Mouse (Mus musculus): ENCODE results near the gene Yipf3. TPM values are rescaled to one million over a fixed set of nuclear protein-coding genes. Genes with fewer than 3 reads are reported as not detected.
A peak's percentile ranks its signal among the peaks of the same experiment; 100 is the strongest.

Yipf3 gene
- polyA plus RNA-seq (2015; fragmentation: Nextera tagmentation; extraction: Ambion mirVana): 88.9 and 99.6 TPM in 2 replicates

DNA sequence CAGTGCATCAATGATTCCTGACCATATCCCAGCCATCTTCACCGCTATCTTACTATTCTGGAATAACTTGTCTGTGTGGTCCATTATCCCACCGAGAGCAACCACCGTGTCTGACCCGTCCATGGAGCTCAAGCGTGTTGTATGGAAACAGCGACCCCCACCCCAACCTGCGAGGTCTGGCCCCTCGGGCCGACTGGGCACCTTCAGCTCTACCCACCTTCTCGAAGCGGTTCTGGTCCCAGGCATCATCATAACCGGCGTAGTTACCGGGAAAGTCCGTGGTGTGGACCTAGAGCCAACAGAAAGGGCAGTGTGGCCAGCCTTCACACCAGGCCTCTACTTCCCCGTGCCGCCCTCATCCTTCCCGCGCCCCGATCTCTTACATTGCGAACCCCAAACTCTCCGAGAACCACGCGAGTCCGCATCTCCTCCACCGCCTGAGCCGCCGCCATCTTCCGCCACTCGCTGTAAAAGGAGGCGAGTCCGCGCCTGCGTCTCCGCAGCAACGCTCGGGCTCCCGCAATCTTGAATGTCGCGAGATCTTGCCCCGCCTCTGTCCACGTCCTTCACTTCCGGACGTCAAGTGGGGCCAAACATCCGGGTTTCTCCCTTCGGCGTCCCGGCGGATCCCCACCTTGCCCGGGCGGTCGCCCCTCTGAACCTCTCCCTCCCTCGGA is at the start of gene Yipf3, which contains the start of gene Polr1c:
Gene Yipf3 (plus strand): TSS at position 569 of the 677 bp plus-strand sequence.
Gene Polr1c (minus strand): TSS at position 543 of the 677 bp plus-strand sequence.
- Histone ChIP-seq H3K9me3 (no peaks in the 10 kb centered on the region), H3K4me2 (peak within 1 kb of the TSS; percentile 83), H3K4me3 (peak within 1 kb of the TSS; percentile 75), H3K9ac (peak within 1 kb of the TSS; percentile 86), H3K36me3 (peaks cover 58% of the 10 kb centered on the region), H3K27ac (replicated peaks) (peak within 1 kb of the TSS; percentile 81), H3K4me1 (replicated peaks) (peaks cover 23% of the 10 kb centered on the region), H3K27me3 (no peaks in the 10 kb centered on the region)
- WGBS: under 1% methylated on average over 53 of the region's 53 CpGs
- ATAC-seq (ENCODE audit: low FRiP score, low read depth): peak; percentile 94

DNA sequence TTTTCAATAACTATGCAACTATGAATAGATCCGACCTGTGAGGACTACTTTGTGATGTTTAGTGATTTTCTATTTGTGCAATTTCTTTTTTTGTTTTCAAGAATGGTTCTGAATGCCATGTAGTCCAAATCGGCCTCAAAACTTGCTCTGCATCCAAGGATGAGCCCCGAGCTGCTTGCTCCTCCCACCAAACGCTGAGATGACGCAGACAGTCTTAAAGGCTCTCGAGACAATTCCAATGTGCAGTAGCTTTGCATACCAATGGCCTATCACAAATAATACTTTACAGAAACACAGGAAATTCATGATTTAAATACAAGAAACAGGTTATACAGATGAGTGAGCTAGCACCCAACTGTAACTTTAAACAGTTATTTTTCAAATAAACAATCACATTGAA is 46.7 kb upstream of the Yipf3 start:
- Histone ChIP-seq H3K27me3 (no peaks in the 10 kb centered on the region), H3K4me3 (peak overlapping the region; percentile 83; the same call in 1 of the 2 replicates), H3K36me3 (peaks cover 29% of the 10 kb centered on the region), H3K27ac (replicated peaks) (no peak overlapping the region), H3K9me3 (no peaks in the 10 kb centered on the region), H3K4me1 (replicated peaks) (peaks cover 42% of the 10 kb centered on the region), H3K4me2 (peak overlapping the region; percentile 88), H3K9ac (no peak overlapping the region)
- WGBS: 56% methylated on average over 6 of the region's 6 CpGs
- ATAC-seq (ENCODE audit: low FRiP score, low read depth): no peak

DNA sequence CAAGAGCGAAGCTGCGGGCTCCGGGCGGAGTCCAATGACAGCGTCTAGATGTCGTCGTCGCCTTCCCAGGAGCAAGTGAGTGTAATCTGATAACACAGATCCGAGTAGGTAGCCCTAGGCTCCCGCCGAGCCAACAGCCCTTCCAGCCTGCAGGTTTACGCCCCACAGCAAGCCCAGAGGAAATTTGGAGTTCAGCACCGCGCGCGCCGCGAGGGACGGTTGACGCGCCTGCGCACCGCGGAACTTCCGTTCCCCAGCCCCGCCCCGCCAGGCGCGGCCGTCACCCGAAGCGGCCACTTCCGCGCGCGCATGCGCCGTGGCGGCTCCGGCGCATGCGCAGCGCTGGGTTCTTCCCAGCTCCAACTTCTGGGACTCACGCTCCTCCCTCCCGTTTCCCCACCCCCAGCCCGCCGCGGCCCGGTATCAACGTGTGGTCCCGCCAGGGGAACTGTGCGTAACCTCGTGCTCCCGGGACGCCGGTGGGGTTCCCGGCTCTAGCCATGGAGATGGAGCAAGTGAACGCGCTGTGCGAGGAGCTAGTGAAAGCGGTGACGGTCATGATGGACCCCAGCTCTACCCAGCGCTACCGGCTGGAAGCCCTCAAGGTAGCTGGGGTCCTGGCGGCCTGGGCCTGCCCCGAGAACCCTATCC is 45.3 kb upstream of the Yipf3 start, which contains the start of the genes Polh and Xpo5:
Gene Polh (minus strand): TSS at position 225 of the 651 bp plus-strand sequence.
Gene Xpo5 (plus strand): TSS at position 362 of the 651 bp plus-strand sequence.
- ATAC-seq (ENCODE audit: low FRiP score, low read depth): peak; percentile 96
- peak within 1 kb of the TSS; percentile 72 for H3K9ac ChIP-seq
- no peaks in the 10 kb centered on the region for H3K27me3 ChIP-seq
- H3K36me3 ChIP-seq: peaks cover 29% of the 10 kb centered on the region
- WGBS: under 1% methylated on average over 62 of the region's 66 CpGs
- peak within 1 kb of the TSS; percentile 83 for H3K27ac ChIP-seq (replicated peaks)
- H3K4me2 ChIP-seq: peak within 1 kb of the TSS; percentile 88
- peaks cover 42% of the 10 kb centered on the region for H3K4me1 ChIP-seq (replicated peaks)
- H3K4me3 ChIP-seq: peak within 1 kb of the TSS; percentile 83
- H3K9me3 ChIP-seq: no peaks in the 10 kb centered on the region

DNA sequence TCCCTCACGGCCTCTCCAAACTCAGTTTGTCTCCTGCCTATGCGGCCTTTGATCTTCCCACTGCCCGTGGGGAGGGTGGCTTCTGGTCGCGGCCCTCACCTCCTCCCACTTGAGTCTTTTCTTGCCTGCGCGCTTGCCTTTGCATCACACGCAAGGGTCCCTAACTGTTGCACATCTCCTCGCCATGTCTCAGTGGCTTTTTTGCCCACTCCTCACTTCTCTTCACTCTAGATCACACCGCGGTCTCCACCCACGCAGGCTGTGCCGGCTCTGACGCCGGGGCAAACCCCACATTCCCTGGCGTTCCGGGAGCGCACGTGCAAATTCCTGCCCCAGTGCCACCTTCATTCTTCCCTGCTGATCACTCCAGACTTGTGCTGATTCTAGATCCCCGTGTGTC is 44.8 kb upstream of the Yipf3 start:
- H3K9ac ChIP-seq: peak overlapping the region; percentile 72
- H3K27ac ChIP-seq (replicated peaks): peak overlapping the region; percentile 77
- peak overlapping the region; percentile 88 for H3K4me2 ChIP-seq
- H3K36me3 ChIP-seq: peaks cover 29% of the 10 kb centered on the region
- H3K27me3 ChIP-seq: no peaks in the 10 kb centered on the region
- H3K4me3 ChIP-seq: peak overlapping the region; percentile 83
- H3K9me3 ChIP-seq: no peaks in the 10 kb centered on the region
- peaks cover 42% of the 10 kb centered on the region for H3K4me1 ChIP-seq (replicated peaks)
- under 1% methylated on average over 20 of the region's 20 CpGs for WGBS
- peak; percentile 49; the same call in 1 of the 2 replicates for ATAC-seq (ENCODE audit: low FRiP score, low read depth)

GRCm38 (mm10) chr17:46206676-46207075 is 41.2 kb upstream of the Yipf3 start:
- Histone ChIP-seq H3K27ac (replicated peaks) (no peak overlapping the region), H3K36me3 (peaks cover 54% of the 10 kb centered on the region), H3K9ac (no peak overlapping the region), H3K4me1 (replicated peaks) (peaks cover 22% of the 10 kb centered on the region), H3K4me2 (no peak overlapping the region), H3K27me3 (no peaks in the 10 kb centered on the region), H3K4me3 (no peak overlapping the region), H3K9me3 (no peaks in the 10 kb centered on the region)
- no peak for ATAC-seq (ENCODE audit: low FRiP score, low read depth)

- 97% methylated on average over 3 of the region's 3 CpGs for WGBS
- Histone ChIP-seq H3K27me3 (no peaks in the 10 kb centered on the region), H3K4me2 (no peak overlapping the region), H3K27ac (replicated peaks) (no peak overlapping the region), H3K36me3 (peaks cover 85% of the 10 kb centered on the region), H3K9ac (no peak overlapping the region), H3K9me3 (no peaks in the 10 kb centered on the region), H3K4me3 (no peak overlapping the region), H3K4me1 (replicated peaks) (no peaks in the 10 kb centered on the region)
- no peak for ATAC-seq (ENCODE audit: low FRiP score, low read depth)
These were observed 37.3 kb upstream of the Yipf3 start for GRCm38 (mm10) chr17:46210550-46210949.

- no peak overlapping the region for H3K4me2 ChIP-seq
- no peak for ATAC-seq (ENCODE audit: low FRiP score, low read depth)
- no peaks in the 10 kb centered on the region for H3K9me3 ChIP-seq
- H3K4me3 ChIP-seq: no peak overlapping the region
- no peaks in the 10 kb centered on the region for H3K4me1 ChIP-seq (replicated peaks)
- no peak overlapping the region for H3K9ac ChIP-seq
- peaks cover 93% of the 10 kb centered on the region for H3K36me3 ChIP-seq
- H3K27ac ChIP-seq (replicated peaks): no peak overlapping the region
- no peaks in the 10 kb centered on the region for H3K27me3 ChIP-seq
- 98% methylated on average over 3 of the region's 3 CpGs for WGBS
These were observed 26.3 kb upstream of the Yipf3 start for GRCm38 (mm10) chr17:46221601-46222000.

DNA sequence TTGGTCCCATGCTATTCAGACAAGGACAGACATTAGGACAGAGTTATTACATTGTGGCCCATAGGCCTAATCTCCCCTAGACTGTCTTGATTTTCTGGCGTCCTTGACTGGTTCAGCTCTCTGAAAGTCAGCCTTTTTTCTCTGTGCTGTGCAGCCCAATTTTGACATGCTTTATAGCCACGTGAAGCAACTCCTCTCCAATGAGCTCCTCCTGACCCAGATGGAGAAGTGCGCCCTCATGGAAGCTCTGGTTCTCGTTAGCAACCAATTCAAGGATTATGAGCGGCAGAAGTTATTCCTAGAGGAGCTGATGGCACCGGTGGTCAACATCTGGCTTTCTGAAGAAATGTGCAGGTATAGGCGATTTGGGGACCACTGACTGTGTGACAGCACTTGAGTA is 20.3 kb upstream of the Yipf3 start:
- Histone ChIP-seq H3K36me3 (peaks cover 90% of the 10 kb centered on the region), H3K4me1 (replicated peaks) (no peaks in the 10 kb centered on the region), H3K4me2 (no peak overlapping the region), H3K9ac (no peak overlapping the region), H3K27me3 (no peaks in the 10 kb centered on the region), H3K9me3 (no peaks in the 10 kb centered on the region), H3K27ac (replicated peaks) (no peak overlapping the region), H3K4me3 (no peak overlapping the region)
- WGBS: 93% methylated on average over 7 of the region's 7 CpGs
- ATAC-seq (ENCODE audit: low FRiP score, low read depth): no peak

- H3K9me3 ChIP-seq: no peaks in the 10 kb centered on the region
- H3K9ac ChIP-seq: no peak overlapping the region
- no peaks in the 10 kb centered on the region for H3K27me3 ChIP-seq
- no peak for ATAC-seq (ENCODE audit: low FRiP score, low read depth)
- H3K4me3 ChIP-seq: no peak overlapping the region
- H3K36me3 ChIP-seq: peaks cover 71% of the 10 kb centered on the region
- no peak overlapping the region for H3K27ac ChIP-seq (replicated peaks)
- no peaks in the 10 kb centered on the region for H3K4me1 ChIP-seq (replicated peaks)
- H3K4me2 ChIP-seq: no peak overlapping the region
- WGBS: 84% methylated on average over 1 of the region's 1 CpGs
These were observed 11.8 kb upstream of the Yipf3 start for GRCm38 (mm10) chr17:46236067-46236466.

DNA sequence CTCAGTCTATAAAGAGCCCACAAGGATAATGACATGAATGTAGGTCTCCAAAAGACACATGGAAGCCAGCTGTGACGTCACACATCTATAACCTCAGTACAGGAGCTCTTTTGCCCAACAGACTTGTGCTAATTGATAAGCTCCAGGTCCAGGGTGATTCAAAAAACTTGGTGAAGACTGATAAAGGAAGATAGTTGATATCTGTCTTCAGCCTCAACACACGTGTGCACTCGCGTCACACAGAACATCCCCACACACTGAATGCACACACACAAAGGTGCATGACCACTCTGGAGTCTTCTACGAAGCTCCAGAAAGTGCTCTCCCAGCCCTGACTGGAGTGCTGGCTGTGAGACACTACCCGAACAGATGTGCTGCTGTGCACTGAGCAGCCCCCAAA is 10.8 kb upstream of the Yipf3 start:
- WGBS: 92% methylated on average over 6 of the region's 6 CpGs

GRCm38 (mm10) chr17:46237480-46237879 is 10.4 kb upstream of the Yipf3 start:
- WGBS: 85% methylated on average over 5 of the region's 5 CpGs
- Histone ChIP-seq H3K36me3 (peaks cover 77% of the 10 kb centered on the region), H3K9me3 (no peaks in the 10 kb centered on the region), H3K9ac (no peak overlapping the region), H3K4me1 (replicated peaks) (no peaks in the 10 kb centered on the region), H3K4me2 (no peak overlapping the region), H3K27me3 (no peaks in the 10 kb centered on the region), H3K4me3 (no peak overlapping the region), H3K27ac (replicated peaks) (no peak overlapping the region)
- ATAC-seq (ENCODE audit: low FRiP score, low read depth): no peak

More for the DNA sequence above, 10.8 kb upstream of the Yipf3 start:
- Histone ChIP-seq H3K36me3 (peaks cover 73% of the 10 kb centered on the region), H3K4me1 (replicated peaks) (no peaks in the 10 kb centered on the region), H3K9me3 (no peaks in the 10 kb centered on the region), H3K9ac (no peak overlapping the region), H3K27ac (replicated peaks) (no peak overlapping the region), H3K4me3 (no peak overlapping the region), H3K4me2 (no peak overlapping the region), H3K27me3 (no peaks in the 10 kb centered on the region)
- no peak for ATAC-seq (ENCODE audit: low FRiP score, low read depth)

- no peak overlapping the region for H3K4me3 ChIP-seq
- peaks cover 85% of the 10 kb centered on the region for H3K36me3 ChIP-seq
- H3K9me3 ChIP-seq: no peaks in the 10 kb centered on the region
- no peak overlapping the region for H3K4me2 ChIP-seq
- WGBS: 96% methylated on average over 15 of the region's 15 CpGs
- H3K27ac ChIP-seq (replicated peaks): no peak overlapping the region
- no peak for ATAC-seq (ENCODE audit: low FRiP score, low read depth)
- no peaks in the 10 kb centered on the region for H3K4me1 ChIP-seq (replicated peaks)
- H3K9ac ChIP-seq: no peak overlapping the region
- no peaks in the 10 kb centered on the region for H3K27me3 ChIP-seq
These were observed 8.3 kb upstream of the Yipf3 start for GRCm38 (mm10) chr17:46239516-46240114.

All from hindbrain, embryonic 15.5 days (tissue).